Mouse (Mus musculus) heart, embryonic 16.5 days (tissue): ENCODE results near the gene Zfp984. TPM values are rescaled to one million over a fixed set of nuclear protein-coding genes. Genes with fewer than 3 reads are reported as not detected.
A peak's percentile ranks its signal among the peaks of the same experiment; 100 is the strongest.
"Not testable (repeated sequence)": the region's sequence is repeated elsewhere in the genome, so short reads cannot be mapped to it uniquely, and the experiment has no call there.

ENCODE experiments used
- ATAC-seq: fragments of 200-750 bp; cut with Nextera tagmentation; replicated peaks from 2 replicates; pipeline ENCODE4 v1.8.0; 2017; ENCODE audit warnings: moderate number of reproducible peaks; ENCODE audit not compliant: insufficient read depth, low FRiP score; ENCODE audit errors: extremely low read depth
- H3K27ac ChIP-seq: fragments of 300-500 bp; sonication (generic); 2 replicates; pipeline ENCODE4 v1.5.1; 2014; ENCODE audit warnings: mild to moderate bottlenecking, low read length, control low read depth, moderate library complexity
- H3K27me3 ChIP-seq: fragments of 300-500 bp; sonication (generic); 2 replicates; pipeline ENCODE4 v1.6.1; 2014; ENCODE audit warnings: low read length, mixed read lengths; ENCODE audit not compliant: control insufficient read depth, insufficient read depth
- H3K36me3 ChIP-seq: fragments of 300-500 bp; sonication (generic); 2 replicates; pipeline ENCODE4 v1.6.1; 2014; ENCODE audit not compliant: control insufficient read depth, insufficient read depth
- H3K4me1 ChIP-seq: fragments of 300-500 bp; sonication (generic); 2 replicates; pipeline ENCODE4 v1.6.1; 2014; ENCODE audit warnings: low read length, mixed read lengths; ENCODE audit not compliant: control insufficient read depth, insufficient read depth
- H3K4me2 ChIP-seq: fragments of 300-500 bp; sonication (generic); 2 replicates; pipeline ENCODE4 v1.6.1; 2014; ENCODE audit warnings: low read depth, mild to moderate bottlenecking, control low read depth, low read length
- H3K4me3 ChIP-seq: fragments of 300-500 bp; sonication (generic); 2 replicates; pipeline ENCODE4 v1.5.1; 2014; ENCODE audit warnings: mild to moderate bottlenecking, control low read depth, low read length
- H3K9ac ChIP-seq: fragments of 300-500 bp; sonication (generic); 2 replicates; pipeline ENCODE4 v1.6.1; 2014; ENCODE audit warnings: low read length, control low read depth
- H3K9me3 ChIP-seq: fragments of 300-500 bp; sonication (generic); replicated peaks from 2 replicates; pipeline ENCODE4 v1.6.1; 2016; ENCODE audit warnings: low read length; ENCODE audit not compliant: control insufficient read depth
- WGBS: fragments of 180-500 bp; shearing (Covaris S2); extraction: QIAGEN DNeasy Blood & Tissue Kit; methylation state at CpG from one replicate; pipeline ENCODE4 v1.1.7; 2014; 5-methylcytosine and 5-hydroxymethylcytosine counted together
- polyA plus RNA-seq: library from polyadenylated mRNA; unstranded; fragments of >200 nt; fragmentation: Nextera tagmentation; extraction: Ambion mirVana; gene quantifications from 2 replicates; pipeline ENCODE4 v1.2.1, GENCODE M21; 2015

Gene Zfp984
- polyA plus RNA-seq, 1 experiment from 2014 or later = 11.0 TPM

GRCm38 (mm10) chr4:147819659-147820058, 10.1 kb upstream of the Zfp984 start:
- H3K4me2 ChIP-seq, H3K27ac ChIP-seq, H3K4me1 ChIP-seq, ATAC-seq, H3K4me3 ChIP-seq, H3K27me3 ChIP-seq, H3K9ac ChIP-seq, H3K36me3 ChIP-seq: not testable (repeated sequence)
- WGBS = 81% methylated on average over 7 of the region's 7 CpGs
- H3K9me3 ChIP-seq = peaks cover 31% of the 10 kb centered on the region

GRCm38 (mm10) chr4:147814592-147815167, 5.1 kb upstream of the Zfp984 start:
- Histone ChIP-seq H3K9ac (no peak overlapping the region), H3K27me3 (no peaks in the 10 kb centered on the region), H3K4me3 (no peak overlapping the region), H3K9me3 (0 out of 2 replicates have a peak, but pooled peaks cover 2% of the 10 kb centered on the region), H3K4me1 (no peaks in the 10 kb centered on the region), H3K27ac (no peak overlapping the region), H3K4me2 (no peak overlapping the region), H3K36me3 (no peaks in the 10 kb centered on the region)
- WGBS = 69% methylated on average over 2 of the region's 2 CpGs
- ATAC-seq = no peak

GRCm38 (mm10) chr4:147813249-147813765, 3.7 kb upstream of the Zfp984 start:
- peak; percentile 44 for ATAC-seq
- no peak overlapping the region for H3K27ac ChIP-seq
- H3K27me3 ChIP-seq = no peaks in the 10 kb centered on the region
- H3K36me3 ChIP-seq = no peaks in the 10 kb centered on the region
- WGBS = 37% methylated on average over 5 of the region's 5 CpGs
- 0 out of 2 replicates have a peak, but pooled peaks cover 2% of the 10 kb centered on the region for H3K9me3 ChIP-seq
- no peak overlapping the region for H3K9ac ChIP-seq
- H3K4me2 ChIP-seq = no peak overlapping the region
- no peak overlapping the region for H3K4me3 ChIP-seq
- H3K4me1 ChIP-seq = peaks cover 5% of the 10 kb centered on the region

GRCm38 (mm10) chr4:147809966-147810304, 347 bp upstream of the Zfp984 start:
- WGBS = 48% methylated on average over 2 of the region's 2 CpGs
- not testable (repeated sequence) for H3K9ac ChIP-seq

GRCm38 (mm10) chr4:147808483-147808882, 1.1 kb downstream of the Zfp984 start:
- not testable (repeated sequence) for H3K9me3 ChIP-seq, H3K27me3 ChIP-seq, H3K36me3 ChIP-seq, ATAC-seq, H3K27ac ChIP-seq, H3K9ac ChIP-seq, H3K4me1 ChIP-seq
- Histone ChIP-seq H3K4me2 (peak overlapping the region; percentile 76), H3K4me3 (peak overlapping the region; percentile 65)
- 54% methylated on average over 4 of the region's 4 CpGs for WGBS

More at GRCm38 (mm10) chr4:147809966-147810304, 347 bp upstream of the Zfp984 start:
- not testable (repeated sequence) for H3K27me3 ChIP-seq, H3K27ac ChIP-seq, H3K4me1 ChIP-seq, ATAC-seq, H3K9me3 ChIP-seq, H3K36me3 ChIP-seq
- peak overlapping the region; percentile 65 for H3K4me3 ChIP-seq
- peak overlapping the region; percentile 76 for H3K4me2 ChIP-seq

GRCm38 (mm10) chr4:147795308-147795707, 14.3 kb downstream of the Zfp984 start:
- not testable (repeated sequence) for H3K4me2 ChIP-seq, H3K27me3 ChIP-seq, ATAC-seq, H3K36me3 ChIP-seq, H3K4me1 ChIP-seq, H3K4me3 ChIP-seq, H3K9me3 ChIP-seq, H3K27ac ChIP-seq, H3K9ac ChIP-seq
- WGBS = 84% methylated on average over 1 of the region's 1 CpGs

- not testable (repeated sequence) for H3K27ac ChIP-seq, H3K36me3 ChIP-seq, ATAC-seq, H3K27me3 ChIP-seq, H3K9ac ChIP-seq, H3K4me1 ChIP-seq, H3K9me3 ChIP-seq, H3K4me2 ChIP-seq, H3K4me3 ChIP-seq
- WGBS = 83% methylated on average over 1 of the region's 3 CpGs
Measured at GRCm38 (mm10) chr4:147794026-147794665, 15.4 kb downstream of the Zfp984 start.

GRCm38 (mm10) chr4:147793390-147793916, 16.1 kb downstream of the Zfp984 start:
- not testable (repeated sequence) for ATAC-seq, H3K27ac ChIP-seq, H3K27me3 ChIP-seq, H3K4me3 ChIP-seq, H3K9me3 ChIP-seq, H3K4me1 ChIP-seq, H3K9ac ChIP-seq, H3K4me2 ChIP-seq, H3K36me3 ChIP-seq
- 68% methylated on average over 2 of the region's 2 CpGs for WGBS

- not testable (repeated sequence) for H3K9ac ChIP-seq, H3K27ac ChIP-seq, H3K4me1 ChIP-seq, H3K4me3 ChIP-seq, H3K36me3 ChIP-seq, ATAC-seq, H3K4me2 ChIP-seq, H3K9me3 ChIP-seq, H3K27me3 ChIP-seq
Measured at GRCm38 (mm10) chr4:147791729-147792128, 17.9 kb downstream of the Zfp984 start.
